Mouse (Mus musculus): Measurements from ENCODE around the gene Csnk2b.

- TF ChIP-seq CTCF (IDR thresholded peaks at IDR 0.05; ENCODE audit: borderline replicate concordance, extremely low read depth, insufficient read depth, insufficient read length) (no peak), POLR2A (IDR thresholded peaks at IDR 0.05; ENCODE audit: borderline replicate concordance, extremely low read depth, insufficient read depth, insufficient read length, poor library complexity, severe bottlenecking) (no peak)
These were observed 10.3 kb upstream of the Csnk2b start for GRCm38 (mm10) chr17:35132174-35132560.

Measured in brain, embryonic 14.5 days (tissue).